Mouse (Mus musculus): ENCODE results near the gene Hadh. TPM values are rescaled to one million over a fixed set of nuclear protein-coding genes. Genes with fewer than 3 reads are reported as not detected.

The Hadh gene
- polyA plus RNA-seq, 1 experiment from 2014 or later = 27.6 TPM

DNA sequence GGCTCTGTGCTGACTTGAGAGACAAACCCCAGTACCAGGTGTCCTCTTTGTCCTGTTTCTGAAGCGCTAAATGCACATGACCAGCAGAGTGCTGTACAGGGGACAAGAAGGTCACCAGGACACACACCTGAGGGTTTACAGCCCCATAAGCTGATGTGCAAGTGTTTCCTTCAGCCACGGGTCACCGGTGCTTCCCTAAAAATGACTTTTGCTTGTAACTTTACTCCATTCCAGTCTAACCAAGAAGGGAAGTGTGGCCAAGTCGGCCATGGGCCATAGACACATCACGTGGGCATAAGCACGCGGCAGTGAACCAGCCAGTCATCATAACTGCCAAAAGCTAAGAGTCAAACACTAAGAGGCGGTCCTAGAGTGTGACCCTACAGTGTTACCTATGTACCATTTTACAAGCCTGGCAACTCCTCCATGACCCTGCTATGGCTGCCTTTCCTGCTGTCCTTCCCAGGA is 25.3 kb downstream of the Hadh start:
- H3K27ac ChIP-seq = no peak overlapping the region
- H3K4me1 ChIP-seq (replicated peaks; ENCODE audit: control insufficient read depth, insufficient read depth, low read length) = no peaks in the 10 kb centered on the region
- H3K9ac ChIP-seq = no peak overlapping the region
- no peak for DNase-seq (ENCODE audit: low spot score)
- no peak for ATAC-seq (ENCODE audit: low FRiP score)
- no peaks in the 10 kb centered on the region for H3K27me3 ChIP-seq (ENCODE audit: control insufficient read depth, insufficient read depth, low read length)
- no peak overlapping the region for H3K4me2 ChIP-seq (replicated peaks)
- no peak overlapping the region for H3K4me3 ChIP-seq (replicated peaks; ENCODE audit: low read length)
- H3K36me3 ChIP-seq (replicated peaks; ENCODE audit: control insufficient read depth, insufficient read depth) = no peaks in the 10 kb centered on the region
- H3K9me3 ChIP-seq (ENCODE audit: control insufficient read depth, low read length) = no peaks in the 10 kb centered on the region
- WGBS = 92% methylated on average over 8 of the region's 8 CpGs

DNA sequence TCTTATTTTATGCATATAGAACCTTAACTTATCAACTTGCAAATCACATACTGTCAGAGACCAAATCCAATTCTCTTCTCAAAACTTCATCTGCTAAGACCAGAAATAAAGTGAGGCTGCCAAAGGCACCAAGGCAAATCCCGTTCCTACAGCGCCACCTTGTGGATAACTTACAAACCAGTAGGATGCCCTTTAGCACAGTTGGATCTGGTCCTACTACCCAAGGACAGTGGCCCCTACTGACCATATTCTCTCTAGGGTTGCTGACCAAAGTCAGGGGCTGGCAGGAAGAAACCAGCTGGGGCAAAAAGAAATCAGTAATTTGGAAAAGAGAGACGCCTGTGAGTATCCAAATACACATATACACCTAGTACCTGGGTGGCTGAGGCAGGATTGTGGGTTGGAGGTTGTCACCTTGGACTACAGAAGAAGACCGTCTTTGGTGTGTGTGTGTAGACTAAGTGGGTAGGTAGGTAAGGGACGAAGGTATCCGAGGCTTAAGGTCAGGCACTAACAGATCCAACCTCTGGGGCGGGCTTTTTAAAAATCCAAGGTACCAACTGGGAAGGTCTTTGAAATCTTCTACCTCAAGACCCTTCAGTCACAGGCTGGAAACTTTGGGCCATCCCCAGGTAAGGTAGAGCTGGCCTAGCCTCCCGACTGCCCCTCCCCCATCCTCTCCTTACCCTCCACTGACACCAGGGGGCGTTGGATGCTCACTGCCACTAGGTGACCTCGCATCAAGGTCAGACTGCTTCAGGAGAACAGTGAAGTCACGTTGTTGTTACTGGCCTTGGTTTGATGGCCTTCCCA is 25.9 kb downstream of the Hadh start:
- H3K36me3 ChIP-seq (replicated peaks; ENCODE audit: control insufficient read depth, insufficient read depth) = no peaks in the 10 kb centered on the region
- ATAC-seq (ENCODE audit: low FRiP score) (peak; percentile 70; the same call in 1 of the 2 replicates), DNase-seq (ENCODE audit: low spot score) (peak; percentile 86)
- H3K9me3 ChIP-seq (ENCODE audit: control insufficient read depth, low read length) = no peaks in the 10 kb centered on the region
- no peak overlapping the region for H3K4me2 ChIP-seq (replicated peaks)
- H3K4me1 ChIP-seq (replicated peaks; ENCODE audit: control insufficient read depth, insufficient read depth, low read length) = no peaks in the 10 kb centered on the region
- H3K4me3 ChIP-seq (replicated peaks; ENCODE audit: low read length) = no peak overlapping the region
- H3K9ac ChIP-seq = no peak overlapping the region
- 63% methylated on average over 11 of the region's 11 CpGs for WGBS
- no peak overlapping the region for H3K27ac ChIP-seq
- no peaks in the 10 kb centered on the region for H3K27me3 ChIP-seq (ENCODE audit: control insufficient read depth, insufficient read depth, low read length)

- H3K36me3 ChIP-seq (replicated peaks; ENCODE audit: control insufficient read depth, insufficient read depth) = no peaks in the 10 kb centered on the region
- 65% methylated on average over 19 of the region's 19 CpGs for WGBS
- H3K27ac ChIP-seq = no peak overlapping the region
- peak overlapping the region; percentile 22; the same call in 1 of the 2 replicates for H3K4me2 ChIP-seq (replicated peaks)
- H3K4me1 ChIP-seq (replicated peaks; ENCODE audit: control insufficient read depth, insufficient read depth, low read length) = no peaks in the 10 kb centered on the region
- no peaks in the 10 kb centered on the region for H3K9me3 ChIP-seq (ENCODE audit: control insufficient read depth, low read length)
- 0 out of 2 replicates have a peak overlapping the region, but pooled peaks have one; percentile 39 for H3K9ac ChIP-seq
- DNase-seq (ENCODE audit: low spot score) = peak; percentile 94
- H3K4me3 ChIP-seq (replicated peaks; ENCODE audit: low read length) = no peak overlapping the region
- ATAC-seq (ENCODE audit: low FRiP score) = peak; percentile 88
- no peaks in the 10 kb centered on the region for H3K27me3 ChIP-seq (ENCODE audit: control insufficient read depth, insufficient read depth, low read length)
Measured at GRCm38 (mm10) chr3:131237785-131238633, 33.9 kb downstream of the Hadh start.

DNA sequence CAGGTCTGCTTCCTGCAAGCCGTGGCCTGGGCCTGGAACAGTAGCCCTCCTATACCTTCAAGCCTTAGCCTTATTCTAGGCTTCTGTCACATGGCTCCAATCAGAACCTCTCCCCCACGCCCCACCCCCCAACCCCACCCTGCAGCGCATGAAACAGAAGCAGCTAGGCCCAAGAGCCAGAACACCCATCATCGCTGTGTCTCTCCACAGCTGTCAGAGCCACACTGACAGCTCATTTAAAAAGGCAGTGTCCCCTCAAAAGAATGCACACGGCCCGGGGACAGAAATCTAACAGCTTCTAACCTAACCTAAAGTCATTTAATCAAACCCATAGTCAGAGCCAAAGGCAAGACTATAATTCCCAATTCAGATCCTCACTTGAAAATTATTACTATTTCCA is 34.8 kb downstream of the Hadh start:
- DNase-seq (ENCODE audit: low spot score) (no peak), ATAC-seq (ENCODE audit: low FRiP score) (no peak)
- no peaks in the 10 kb centered on the region for H3K4me1 ChIP-seq (replicated peaks; ENCODE audit: control insufficient read depth, insufficient read depth, low read length)
- H3K9ac ChIP-seq = no peak overlapping the region
- WGBS = 86% methylated on average over 6 of the region's 6 CpGs
- no peaks in the 10 kb centered on the region for H3K36me3 ChIP-seq (replicated peaks; ENCODE audit: control insufficient read depth, insufficient read depth)
- H3K27ac ChIP-seq = no peak overlapping the region
- H3K9me3 ChIP-seq (ENCODE audit: control insufficient read depth, low read length) = no peaks in the 10 kb centered on the region
- H3K4me2 ChIP-seq (replicated peaks) = no peak overlapping the region
- no peaks in the 10 kb centered on the region for H3K27me3 ChIP-seq (ENCODE audit: control insufficient read depth, insufficient read depth, low read length)
- no peak overlapping the region for H3K4me3 ChIP-seq (replicated peaks; ENCODE audit: low read length)

- Histone ChIP-seq H3K27me3 (ENCODE audit: control insufficient read depth, insufficient read depth, low read length) (no peaks in the 10 kb centered on the region), H3K36me3 (replicated peaks; ENCODE audit: control insufficient read depth, insufficient read depth) (no peaks in the 10 kb centered on the region), H3K4me1 (replicated peaks; ENCODE audit: control insufficient read depth, insufficient read depth, low read length) (no peaks in the 10 kb centered on the region), H3K4me2 (replicated peaks) (no peak overlapping the region), H3K9ac (no peak overlapping the region), H3K27ac (no peak overlapping the region), H3K4me3 (replicated peaks; ENCODE audit: low read length) (no peak overlapping the region), H3K9me3 (ENCODE audit: control insufficient read depth, low read length) (no peaks in the 10 kb centered on the region)
- DNase-seq (ENCODE audit: low spot score) (no peak), ATAC-seq (ENCODE audit: low FRiP score) (no peak)
- WGBS = 77% methylated on average over 6 of the region's 6 CpGs
Measured at GRCm38 (mm10) chr3:131228083-131228482, 43.8 kb downstream of the Hadh start.

DNA sequence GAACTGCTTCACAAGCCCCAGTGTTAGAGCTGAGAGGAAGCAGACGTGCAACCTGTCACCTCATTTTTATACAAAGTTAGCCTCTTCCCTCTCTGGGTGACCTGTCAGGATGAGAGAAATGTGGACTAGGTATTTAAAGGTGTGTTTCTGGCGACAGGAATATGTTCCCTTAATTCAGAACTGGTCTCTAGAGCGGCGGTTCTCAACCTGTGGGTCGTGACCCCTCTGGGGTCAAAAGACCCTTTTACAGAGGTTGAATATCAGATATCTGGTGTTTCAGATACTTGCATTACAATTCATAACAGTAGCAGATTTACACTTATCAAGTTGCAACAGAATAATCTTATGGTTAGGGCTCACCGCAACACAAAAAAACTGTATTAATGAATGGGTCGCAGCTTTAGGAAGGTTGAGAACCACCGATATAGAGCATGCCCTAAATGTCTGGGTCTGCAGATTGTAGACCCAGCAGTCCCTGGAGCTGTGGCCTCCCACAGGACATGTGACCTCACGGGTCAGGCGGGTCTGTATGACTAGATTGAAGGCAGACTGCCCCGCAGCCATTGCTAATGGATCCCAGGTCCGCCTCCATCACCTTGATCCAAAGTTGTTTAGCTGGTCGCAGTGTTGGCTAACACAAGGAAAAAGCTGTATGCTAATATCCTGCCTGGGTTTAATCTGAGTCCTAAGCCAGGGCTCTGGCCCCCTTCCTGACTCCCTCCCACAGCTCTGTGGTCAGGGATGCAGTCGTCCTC is 53.1 kb downstream of the Hadh start:
- no peak overlapping the region for H3K4me3 ChIP-seq (replicated peaks; ENCODE audit: low read length)
- no peaks in the 10 kb centered on the region for H3K27me3 ChIP-seq (ENCODE audit: control insufficient read depth, insufficient read depth, low read length)
- H3K9ac ChIP-seq = no peak overlapping the region
- DNase-seq (ENCODE audit: low spot score) (no peak), ATAC-seq (ENCODE audit: low FRiP score) (no peak)
- H3K4me2 ChIP-seq (replicated peaks) = no peak overlapping the region
- WGBS = 87% methylated on average over 14 of the region's 14 CpGs
- H3K36me3 ChIP-seq (replicated peaks; ENCODE audit: control insufficient read depth, insufficient read depth) = no peaks in the 10 kb centered on the region
- H3K4me1 ChIP-seq (replicated peaks; ENCODE audit: control insufficient read depth, insufficient read depth, low read length) = no peaks in the 10 kb centered on the region
- H3K27ac ChIP-seq = no peak overlapping the region
- no peaks in the 10 kb centered on the region for H3K9me3 ChIP-seq (ENCODE audit: control insufficient read depth, low read length)

- no peak overlapping the region for H3K27ac ChIP-seq
- H3K9me3 ChIP-seq (ENCODE audit: control insufficient read depth, low read length) = no peaks in the 10 kb centered on the region
- H3K27me3 ChIP-seq (ENCODE audit: control insufficient read depth, insufficient read depth, low read length) = no peaks in the 10 kb centered on the region
- H3K4me3 ChIP-seq (replicated peaks; ENCODE audit: low read length) = no peak overlapping the region
- ATAC-seq (ENCODE audit: low FRiP score) (no peak), DNase-seq (ENCODE audit: low spot score) (no peak)
- H3K36me3 ChIP-seq (replicated peaks; ENCODE audit: control insufficient read depth, insufficient read depth) = no peaks in the 10 kb centered on the region
- H3K4me1 ChIP-seq (replicated peaks; ENCODE audit: control insufficient read depth, insufficient read depth, low read length) = no peaks in the 10 kb centered on the region
- H3K9ac ChIP-seq = no peak overlapping the region
- 64% methylated on average over 9 of the region's 9 CpGs for WGBS
- H3K4me2 ChIP-seq (replicated peaks) = no peak overlapping the region
Measured at GRCm38 (mm10) chr3:131214841-131215240, 57.1 kb downstream of the Hadh start.

DNA sequence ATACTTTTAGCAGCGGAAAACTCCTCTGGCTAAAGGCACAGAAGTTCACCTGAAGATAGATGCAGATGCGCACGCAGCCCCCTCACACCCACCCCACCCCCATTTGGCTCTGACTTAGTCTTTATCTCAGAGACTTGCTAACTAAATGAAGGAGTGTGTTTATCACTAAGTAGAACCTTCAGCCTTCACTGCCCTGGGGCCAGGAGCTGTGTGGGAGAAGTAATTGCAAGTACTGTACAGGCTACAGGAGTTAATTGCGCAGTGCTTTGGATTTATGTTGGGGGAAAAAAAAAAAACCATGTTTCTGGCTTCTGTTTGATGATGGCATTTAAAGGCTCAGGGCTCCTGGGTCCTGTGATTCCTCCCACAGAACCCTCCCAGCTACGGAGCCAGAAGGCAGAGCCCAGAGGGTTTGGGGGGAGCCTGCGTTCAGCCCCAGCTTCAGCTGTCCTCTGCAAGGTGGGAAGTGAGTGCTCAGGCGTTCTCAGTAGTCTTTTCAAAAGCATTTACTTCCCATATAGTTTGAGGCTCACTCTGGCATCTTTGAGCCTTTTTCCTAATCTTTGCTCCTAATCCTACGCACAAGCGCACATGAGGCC is 57.7 kb downstream of the Hadh start:
- WGBS = 87% methylated on average over 9 of the region's 9 CpGs

More for the DNA sequence above, 57.7 kb downstream of the Hadh start:
- Histone ChIP-seq H3K4me2 (replicated peaks) (no peak overlapping the region), H3K36me3 (replicated peaks; ENCODE audit: control insufficient read depth, insufficient read depth) (no peaks in the 10 kb centered on the region), H3K27ac (no peak overlapping the region), H3K4me3 (replicated peaks; ENCODE audit: low read length) (no peak overlapping the region), H3K9ac (no peak overlapping the region), H3K4me1 (replicated peaks; ENCODE audit: control insufficient read depth, insufficient read depth, low read length) (no peaks in the 10 kb centered on the region), H3K27me3 (ENCODE audit: control insufficient read depth, insufficient read depth, low read length) (no peaks in the 10 kb centered on the region), H3K9me3 (ENCODE audit: control insufficient read depth, low read length) (no peaks in the 10 kb centered on the region)
- DNase-seq (ENCODE audit: low spot score) = no peak
- ATAC-seq (ENCODE audit: low FRiP score) = no peak

All from hindbrain, embryonic 14.5 days (tissue).